In the genomic region with DNA sequence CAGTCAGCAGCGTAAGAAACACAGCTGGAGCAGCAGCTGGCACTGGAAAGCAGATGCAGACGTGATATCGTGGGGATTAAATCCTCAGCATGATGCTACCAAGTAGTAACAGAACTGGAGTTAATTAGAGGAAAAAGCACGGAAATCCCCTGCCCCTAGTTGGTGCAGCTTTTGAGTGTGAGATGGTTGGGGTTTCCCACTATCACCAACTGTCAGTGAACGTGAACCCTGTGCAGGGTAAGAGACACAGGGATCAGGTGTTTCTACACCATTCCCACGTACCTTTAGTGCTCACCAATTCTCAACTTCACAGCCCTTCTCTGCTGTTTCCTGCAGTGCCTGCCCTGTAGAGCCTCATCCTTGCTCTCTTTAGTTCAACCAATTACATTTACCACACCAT, we compare ENCODE assay signal across 1 mouse cellular context.
TF ChIP-seq lines count a peak whose summit lies in the region.

No protein-coding gene starts in this region.

TF ChIP-seq in CH12.LX, 34 proteins besides CTCF, POLR2A, EP300 and RAD21 (continued from another document):
- TF ChIP-seq ZNF384 (IDR thresholded peaks at IDR 0.05; ENCODE audit: low read depth, low read length), result no peak
